Mouse (Mus musculus) hindbrain, embryonic 12.5 days (tissue): ENCODE measurements around the gene Arhgef7. TPM values are rescaled to one million over a fixed set of nuclear protein-coding genes. Genes with fewer than 3 reads are reported as not detected.

Experiments used
- ATAC-seq: fragments of 200-750 bp; cut with Nextera tagmentation; 2 replicates; pipeline ENCODE4 v1.8.0; 2017; ENCODE audit warnings: moderate TSS enrichment; ENCODE audit not compliant: low FRiP score
- H3K27ac ChIP-seq: fragments of 300-500 bp; sonication (generic); 2 replicates; pipeline ENCODE4 v1.5.1; 2016; ENCODE audit warnings: mild to moderate bottlenecking
- H3K27me3 ChIP-seq: fragments of 300-500 bp; sonication (generic); 2 replicates; pipeline ENCODE4 v1.6.1; 2016; ENCODE audit warnings: mild to moderate bottlenecking
- H3K36me3 ChIP-seq: fragments of 300-500 bp; sonication (generic); 2 replicates; pipeline ENCODE4 v1.6.1; 2016; ENCODE audit warnings: mild to moderate bottlenecking
- H3K4me1 ChIP-seq: fragments of 300-500 bp; sonication (generic); 2 replicates; pipeline ENCODE4 v1.6.1; 2016
- H3K4me2 ChIP-seq: fragments of 300-500 bp; sonication (generic); replicated peaks from 2 replicates; pipeline ENCODE4 v1.6.1; 2016; ENCODE audit warnings: mild to moderate bottlenecking
- H3K4me3 ChIP-seq: fragments of 300-500 bp; sonication (generic); 2 replicates; pipeline ENCODE4 v1.5.1; 2016; ENCODE audit warnings: mild to moderate bottlenecking
- H3K9ac ChIP-seq: fragments of 300-500 bp; sonication (generic); 2 replicates; pipeline ENCODE4 v1.6.1; 2016; ENCODE audit warnings: mild to moderate bottlenecking, moderate library complexity
- H3K9me3 ChIP-seq: fragments of 300-500 bp; sonication (generic); replicated peaks from 2 replicates; pipeline ENCODE4 v1.6.1; 2016; ENCODE audit warnings: mild to moderate bottlenecking
- WGBS: fragments of 180-500 bp; shearing (Covaris S2); methylation state at CpG from one replicate; pipeline ENCODE4 v1.1.7; 2016; 5-methylcytosine and 5-hydroxymethylcytosine counted together
- polyA plus RNA-seq: library from polyadenylated mRNA; unstranded; fragments of >200 nt; fragmentation: Nextera tagmentation; extraction: Ambion mirVana; gene quantifications from 2 replicates; pipeline ENCODE4 v1.2.1, GENCODE M21; 2016

Arhgef7 gene
- polyA plus RNA-seq, 1 experiment from 2014 or later, result 73.9 TPM

DNA sequence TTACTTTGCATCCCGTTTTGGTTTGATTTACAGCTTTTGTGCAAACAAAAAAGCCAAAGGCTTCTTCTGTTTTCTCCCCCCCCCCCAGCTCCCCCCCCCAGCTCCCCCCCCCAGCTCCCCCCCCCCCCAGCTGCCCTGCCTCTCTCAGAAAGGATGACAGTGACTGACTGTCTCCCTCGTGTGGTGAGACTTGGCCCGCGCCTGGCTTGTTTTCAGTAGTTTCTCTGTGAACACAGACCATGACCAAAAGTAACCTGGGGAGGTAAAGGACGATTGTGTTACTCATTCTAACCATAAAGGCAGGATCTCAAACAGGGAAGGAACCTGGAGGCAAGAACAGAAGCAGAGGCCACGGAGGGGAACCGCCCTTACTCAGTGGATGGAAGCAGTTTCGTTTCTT lies 60.7 kb downstream of the Arhgef7 start:
- Histone ChIP-seq H3K4me3 (no peak overlapping the region), H3K4me1 (no peaks in the 10 kb centered on the region), H3K27ac (no peak overlapping the region), H3K27me3 (no peaks in the 10 kb centered on the region), H3K36me3 (peaks cover 48% of the 10 kb centered on the region), H3K9me3 (no peaks in the 10 kb centered on the region), H3K9ac (no peak overlapping the region), H3K4me2 (no peak overlapping the region)
- WGBS, result 59% methylated on average over 8 of the region's 8 CpGs
- no peak for ATAC-seq

DNA sequence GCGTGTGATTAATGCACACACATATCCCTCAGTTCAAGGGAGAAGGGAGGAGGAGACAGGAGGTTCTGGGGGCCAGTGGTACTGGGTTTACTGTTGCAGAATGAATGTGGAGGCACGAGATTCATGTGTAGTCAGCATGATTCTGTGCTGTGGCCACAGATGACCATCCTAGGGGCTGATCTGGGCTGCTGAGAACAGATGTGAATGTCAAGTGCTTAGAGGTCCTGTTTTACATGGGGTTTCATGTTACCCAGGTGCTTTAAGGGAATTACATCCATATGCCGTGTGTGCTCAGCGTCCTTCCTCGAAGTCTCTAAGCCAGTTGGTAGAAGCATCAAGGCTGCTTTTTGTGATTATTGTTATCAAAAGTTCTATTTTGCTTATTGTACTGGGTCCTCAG lies 61.6 kb downstream of the Arhgef7 start:
- H3K36me3 ChIP-seq, result peaks cover 43% of the 10 kb centered on the region
- H3K27me3 ChIP-seq, result no peaks in the 10 kb centered on the region
- WGBS, result 90% methylated on average over 5 of the region's 5 CpGs
- H3K27ac ChIP-seq, result no peak overlapping the region
- H3K9me3 ChIP-seq, result no peaks in the 10 kb centered on the region
- H3K4me3 ChIP-seq, result no peak overlapping the region
- no peak overlapping the region for H3K9ac ChIP-seq
- H3K4me1 ChIP-seq, result no peaks in the 10 kb centered on the region
- no peak for ATAC-seq
- no peak overlapping the region for H3K4me2 ChIP-seq

DNA sequence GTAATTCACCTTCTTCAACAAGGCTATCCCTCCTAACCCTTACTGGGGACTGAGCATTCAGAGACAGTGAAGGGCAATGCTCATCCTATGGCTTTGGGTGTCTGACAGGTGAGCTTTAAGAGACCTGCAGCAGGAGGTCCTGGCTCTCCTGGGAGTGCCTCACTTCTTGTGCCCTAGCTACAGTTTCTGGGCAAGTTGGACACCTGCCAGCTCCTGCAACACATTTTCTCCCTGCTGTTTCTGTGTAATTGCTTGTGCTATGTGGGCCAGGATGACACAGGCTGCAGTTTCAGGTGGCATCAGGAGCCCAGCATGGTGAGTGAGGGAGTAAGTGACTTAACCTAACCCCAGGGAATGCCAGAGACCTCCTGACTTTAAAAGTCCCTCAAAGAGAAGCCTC lies 67.4 kb downstream of the Arhgef7 start:
- Histone ChIP-seq H3K4me3 (no peak overlapping the region), H3K4me2 (no peak overlapping the region), H3K9ac (no peak overlapping the region), H3K9me3 (no peaks in the 10 kb centered on the region), H3K36me3 (peaks cover 62% of the 10 kb centered on the region), H3K27me3 (no peaks in the 10 kb centered on the region), H3K27ac (no peak overlapping the region), H3K4me1 (peaks cover 12% of the 10 kb centered on the region)
- no peak for ATAC-seq

DNA sequence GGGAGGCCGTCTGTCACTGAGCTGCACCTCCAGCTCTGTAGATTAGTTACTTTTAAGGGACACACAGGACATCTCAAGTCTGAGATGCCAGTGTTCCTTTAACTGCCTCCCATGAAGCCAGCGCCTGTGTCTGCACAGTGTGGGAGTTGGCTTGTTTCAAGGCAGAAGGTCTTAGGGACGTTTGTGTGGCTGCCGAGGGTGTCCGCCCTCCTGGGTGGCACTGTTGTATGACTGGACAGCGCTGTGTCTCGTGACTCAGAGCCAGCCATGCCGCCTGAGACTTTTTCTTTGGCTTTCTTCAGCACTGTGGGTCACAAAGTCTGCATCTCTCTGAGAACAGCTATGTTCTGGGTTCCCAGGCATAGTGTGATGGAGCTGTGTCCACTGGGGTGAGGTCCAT lies 69.6 kb downstream of the Arhgef7 start:
- Histone ChIP-seq H3K27ac (no peak overlapping the region), H3K4me1 (peaks cover 12% of the 10 kb centered on the region), H3K4me3 (no peak overlapping the region), H3K9ac (no peak overlapping the region), H3K27me3 (no peaks in the 10 kb centered on the region), H3K4me2 (no peak overlapping the region), H3K36me3 (peaks cover 64% of the 10 kb centered on the region), H3K9me3 (no peaks in the 10 kb centered on the region)
- ATAC-seq, result 0 out of 2 replicates have a peak, but pooled peaks have one; percentile 19
- WGBS, result 91% methylated on average over 8 of the region's 8 CpGs

DNA sequence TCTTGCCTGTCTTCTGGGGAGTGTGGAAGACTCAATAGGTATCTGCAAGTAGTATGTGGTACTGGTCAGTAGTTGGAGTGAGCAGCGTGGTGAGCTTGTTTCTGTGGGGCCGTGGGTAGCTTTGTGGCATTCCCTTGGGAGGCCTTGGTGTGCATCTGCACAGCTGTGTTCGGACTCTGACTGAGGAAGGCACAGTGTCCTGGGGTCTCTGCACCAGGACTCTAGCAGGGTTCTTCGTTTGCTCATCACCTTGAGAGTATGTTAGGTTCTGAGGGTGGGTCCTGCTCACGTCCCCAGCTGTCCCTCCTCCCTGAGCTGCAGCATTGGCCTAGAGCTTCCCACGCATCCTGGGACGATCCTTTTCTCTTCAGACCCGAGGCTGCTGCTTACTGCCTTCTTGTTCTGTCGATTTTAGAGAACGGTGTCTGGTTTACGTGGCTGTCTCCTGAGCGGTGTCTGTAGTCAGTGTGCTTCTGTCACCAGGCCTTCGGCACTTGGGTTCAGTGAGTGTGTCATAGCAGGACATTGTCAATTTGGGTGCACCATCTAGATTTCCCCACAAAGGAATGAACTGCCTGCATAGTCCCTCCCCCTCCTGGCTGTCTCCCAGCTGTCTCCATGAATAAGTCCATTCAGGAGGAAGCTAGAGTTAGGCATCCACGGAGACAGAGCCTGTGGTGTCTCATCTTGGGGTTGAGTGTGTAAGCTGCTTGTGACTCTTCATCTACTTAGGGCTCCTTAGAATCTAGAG lies 70.4 kb downstream of the Arhgef7 start:
- H3K27ac ChIP-seq, result peak overlapping the region; percentile 73
- peak; percentile 29; the same call in 1 of the 2 replicates for ATAC-seq
- peaks cover 63% of the 10 kb centered on the region for H3K36me3 ChIP-seq

DNA sequence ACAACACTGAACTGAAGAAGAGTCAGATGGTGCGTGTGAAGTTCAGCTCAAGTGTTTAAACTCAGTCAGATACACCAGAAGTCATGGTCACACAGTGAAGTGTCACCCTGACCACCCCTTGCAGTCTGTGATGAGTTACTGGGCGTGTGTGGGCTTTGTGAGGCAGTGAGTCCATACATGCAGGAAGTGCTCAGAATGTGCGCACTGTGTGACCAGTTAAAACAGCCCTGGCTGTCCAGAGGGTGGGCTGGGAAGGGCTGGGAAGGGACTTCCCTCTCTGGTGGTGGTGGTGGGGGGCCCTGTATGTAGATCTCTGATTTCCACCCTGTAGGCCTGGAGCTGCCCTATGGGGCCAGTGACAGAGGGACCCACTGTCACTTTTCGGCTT lies 71.0 kb downstream of the Arhgef7 start:
- no peak overlapping the region for H3K4me3 ChIP-seq
- WGBS, result 93% methylated on average over 4 of the region's 4 CpGs
- H3K4me2 ChIP-seq, result no peak overlapping the region
- 0 out of 2 replicates have a peak, but pooled peaks have one; percentile 16 for ATAC-seq
- no peak overlapping the region for H3K9ac ChIP-seq
- H3K27ac ChIP-seq, result 0 out of 2 replicates have a peak overlapping the region, but pooled peaks have one; percentile 73
- H3K36me3 ChIP-seq, result peaks cover 61% of the 10 kb centered on the region
- H3K4me1 ChIP-seq, result peaks cover 12% of the 10 kb centered on the region
- no peaks in the 10 kb centered on the region for H3K27me3 ChIP-seq
- H3K9me3 ChIP-seq, result no peaks in the 10 kb centered on the region

More for the DNA sequence above, 70.4 kb downstream of the Arhgef7 start:
- no peak overlapping the region for H3K4me2 ChIP-seq
- 74% methylated on average over 14 of the region's 14 CpGs for WGBS
- H3K27me3 ChIP-seq, result no peaks in the 10 kb centered on the region
- no peaks in the 10 kb centered on the region for H3K9me3 ChIP-seq
- H3K4me1 ChIP-seq, result peaks cover 12% of the 10 kb centered on the region
- no peak overlapping the region for H3K4me3 ChIP-seq
- no peak overlapping the region for H3K9ac ChIP-seq

DNA sequence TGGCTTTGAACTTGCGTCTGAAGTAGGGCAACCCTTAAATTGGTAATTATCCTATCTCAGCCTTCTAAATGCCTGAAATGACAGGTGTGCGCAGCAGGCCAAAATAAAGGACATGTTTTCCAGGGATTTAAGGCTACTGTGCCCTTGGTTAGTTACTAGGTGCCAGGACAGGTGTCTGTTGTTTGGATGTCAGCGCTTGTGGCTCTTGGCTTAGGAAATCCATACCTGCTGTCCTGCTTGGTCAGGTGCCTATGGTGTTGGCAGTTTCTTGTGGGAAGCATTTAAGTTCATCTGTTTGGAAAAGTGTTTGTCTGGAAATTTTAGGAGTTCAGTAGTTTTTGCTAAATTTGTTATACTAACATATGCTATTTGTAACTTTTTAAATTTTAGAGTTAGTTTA lies 71.6 kb downstream of the Arhgef7 start:
- no peaks in the 10 kb centered on the region for H3K9me3 ChIP-seq
- H3K27me3 ChIP-seq, result no peaks in the 10 kb centered on the region
- no peak overlapping the region for H3K4me3 ChIP-seq
- H3K27ac ChIP-seq, result no peak overlapping the region
- 94% methylated on average over 3 of the region's 3 CpGs for WGBS
- H3K4me1 ChIP-seq, result peaks cover 12% of the 10 kb centered on the region
- H3K4me2 ChIP-seq, result no peak overlapping the region
- no peak overlapping the region for H3K9ac ChIP-seq
- no peak for ATAC-seq
- peaks cover 64% of the 10 kb centered on the region for H3K36me3 ChIP-seq

DNA sequence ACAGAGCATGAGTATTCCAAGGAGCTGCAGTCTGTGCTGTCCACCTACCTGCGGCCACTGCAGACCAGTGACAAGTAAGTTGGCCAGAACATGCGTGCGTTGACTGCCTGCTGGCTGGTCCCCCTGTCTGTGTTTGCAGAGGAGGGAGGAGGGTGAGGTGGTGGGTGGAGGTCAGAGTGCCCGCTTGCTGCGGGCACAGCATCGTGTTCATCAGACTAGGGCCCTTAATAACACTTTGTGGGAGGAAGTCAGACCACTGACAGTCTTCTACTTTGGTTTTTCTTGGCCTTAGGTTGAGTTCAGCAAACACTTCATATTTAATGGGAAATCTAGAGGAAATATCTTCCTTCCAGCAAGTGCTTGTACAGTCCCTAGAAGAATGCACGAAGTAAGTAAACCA lies 73.0 kb downstream of the Arhgef7 start:
- no peak for ATAC-seq
- H3K4me1 ChIP-seq, result peaks cover 12% of the 10 kb centered on the region
- no peak overlapping the region for H3K9ac ChIP-seq
- 97% methylated on average over 7 of the region's 7 CpGs for WGBS
- H3K4me3 ChIP-seq, result no peak overlapping the region
- H3K9me3 ChIP-seq, result no peaks in the 10 kb centered on the region
- H3K4me2 ChIP-seq, result no peak overlapping the region
- no peaks in the 10 kb centered on the region for H3K27me3 ChIP-seq
- H3K27ac ChIP-seq, result no peak overlapping the region
- peaks cover 70% of the 10 kb centered on the region for H3K36me3 ChIP-seq

DNA sequence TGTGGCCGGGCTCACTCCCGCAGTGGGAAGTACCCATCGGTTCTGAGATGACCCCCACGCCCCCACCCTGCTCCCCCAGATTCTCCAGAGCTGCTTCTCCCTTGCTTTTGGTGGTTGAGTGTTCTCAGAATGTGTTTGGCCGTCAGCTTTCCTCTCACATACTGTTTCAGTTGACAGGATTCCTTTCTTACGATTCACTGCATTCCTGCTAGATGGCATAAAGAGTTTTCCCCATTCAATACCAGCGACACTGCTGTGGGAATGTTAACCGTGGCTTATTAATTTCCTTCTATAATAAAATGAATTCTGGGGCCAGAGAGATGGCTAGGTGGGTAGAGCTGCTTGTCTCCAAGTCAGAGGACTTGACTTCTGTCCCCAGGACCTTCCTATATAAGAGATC lies 74.0 kb downstream of the Arhgef7 start:
- Histone ChIP-seq H3K9ac (no peak overlapping the region), H3K4me2 (no peak overlapping the region), H3K4me1 (peaks cover 12% of the 10 kb centered on the region), H3K36me3 (peaks cover 74% of the 10 kb centered on the region), H3K27me3 (no peaks in the 10 kb centered on the region), H3K9me3 (no peaks in the 10 kb centered on the region), H3K4me3 (no peak overlapping the region), H3K27ac (no peak overlapping the region)
- WGBS, result 57% methylated on average over 8 of the region's 8 CpGs
- no peak for ATAC-seq

DNA sequence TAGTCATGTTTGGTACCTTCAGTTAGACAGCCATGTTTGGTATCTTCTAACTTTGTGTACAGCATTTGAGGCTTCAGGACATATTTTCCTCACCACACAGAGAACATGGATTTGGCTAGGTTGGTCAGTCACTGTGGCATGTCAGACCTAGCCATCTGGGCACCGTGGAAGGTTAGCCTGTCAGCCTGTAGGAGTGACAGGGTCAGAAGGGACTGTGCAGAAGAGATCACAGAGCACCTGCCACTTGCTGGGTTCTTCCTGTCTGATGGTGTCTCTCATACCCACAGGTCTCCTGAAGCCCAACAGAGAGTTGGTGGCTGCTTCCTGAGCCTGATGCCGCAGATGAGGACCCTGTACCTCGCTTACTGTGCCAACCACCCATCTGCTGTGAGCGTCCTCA lies 77.4 kb downstream of the Arhgef7 start:
- 96% methylated on average over 4 of the region's 4 CpGs for WGBS
- Histone ChIP-seq H3K9me3 (no peaks in the 10 kb centered on the region), H3K4me2 (no peak overlapping the region), H3K36me3 (peaks cover 81% of the 10 kb centered on the region), H3K4me1 (no peaks in the 10 kb centered on the region), H3K27me3 (no peaks in the 10 kb centered on the region), H3K27ac (no peak overlapping the region), H3K4me3 (no peak overlapping the region), H3K9ac (no peak overlapping the region)
- ATAC-seq, result no peak

DNA sequence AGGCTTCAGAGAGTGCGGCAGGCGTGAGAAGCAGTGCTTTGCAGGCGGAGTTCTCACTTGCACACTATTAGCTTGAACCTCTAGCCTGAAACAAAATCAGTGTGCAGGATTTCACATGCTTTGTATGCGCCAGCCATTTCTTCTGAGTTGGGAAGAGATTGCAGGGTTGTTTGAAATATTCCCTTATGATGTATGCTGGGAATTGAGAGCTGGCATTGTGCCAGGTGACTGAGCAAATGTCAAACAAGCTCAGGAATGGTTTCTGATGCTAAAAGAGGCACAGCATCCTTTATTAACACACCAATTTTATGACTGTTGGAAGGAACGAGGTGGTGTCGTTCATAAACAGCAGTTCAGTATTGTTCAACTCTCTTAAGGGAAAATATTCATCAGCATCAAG lies 78.7 kb downstream of the Arhgef7 start:
- Histone ChIP-seq H3K4me3 (no peak overlapping the region), H3K36me3 (peaks cover 86% of the 10 kb centered on the region), H3K27me3 (no peaks in the 10 kb centered on the region), H3K27ac (no peak overlapping the region), H3K9ac (no peak overlapping the region), H3K4me1 (no peaks in the 10 kb centered on the region), H3K4me2 (no peak overlapping the region), H3K9me3 (no peaks in the 10 kb centered on the region)
- ATAC-seq, result no peak
- WGBS, result 92% methylated on average over 6 of the region's 6 CpGs

DNA sequence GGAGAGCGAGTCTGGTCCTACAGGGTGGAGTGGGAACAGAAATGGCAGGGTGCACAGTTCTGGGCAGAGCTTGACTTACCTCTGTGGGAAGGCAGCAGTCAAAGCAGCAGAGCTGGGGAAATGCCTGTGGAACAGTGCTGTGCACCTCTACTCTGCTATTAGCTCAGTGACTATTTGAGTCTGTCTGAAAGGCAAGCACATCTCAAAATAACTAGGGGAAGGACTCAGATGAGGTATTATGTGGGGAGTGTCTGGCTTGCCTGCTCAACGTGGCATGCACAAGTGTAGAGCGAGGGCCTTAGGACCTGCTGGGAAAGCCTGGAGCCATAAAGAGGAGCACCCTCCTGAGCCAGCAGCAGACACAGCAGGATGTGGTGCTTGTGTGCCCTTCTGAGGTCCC lies 79.8 kb downstream of the Arhgef7 start:
- no peak for ATAC-seq
- Histone ChIP-seq H3K4me2 (no peak overlapping the region), H3K4me3 (no peak overlapping the region), H3K9me3 (no peaks in the 10 kb centered on the region), H3K9ac (no peak overlapping the region), H3K27ac (no peak overlapping the region), H3K27me3 (no peaks in the 10 kb centered on the region), H3K4me1 (no peaks in the 10 kb centered on the region), H3K36me3 (peaks cover 87% of the 10 kb centered on the region)
- WGBS, result 92% methylated on average over 3 of the region's 3 CpGs

DNA sequence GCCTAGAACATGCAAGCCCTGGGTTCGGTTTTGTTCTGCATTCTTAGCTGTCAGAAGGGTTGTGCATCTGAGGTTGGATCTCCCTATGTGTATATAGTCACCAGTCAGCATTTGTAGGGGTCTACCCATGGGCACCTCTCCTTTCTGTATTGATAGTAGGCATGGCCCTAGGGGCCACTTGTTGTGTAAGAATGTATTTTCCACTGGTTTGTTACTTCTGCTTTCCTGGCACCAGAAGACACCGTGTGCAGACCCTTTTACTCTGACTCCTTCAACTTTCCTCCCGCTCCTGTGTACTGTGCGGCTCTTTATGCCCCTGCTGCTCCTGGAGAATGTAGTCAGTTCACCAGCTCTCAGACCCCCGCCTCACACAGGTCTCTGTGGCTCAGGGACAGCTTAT lies 80.5 kb downstream of the Arhgef7 start:
- no peak for ATAC-seq

More for the DNA sequence above, 80.5 kb downstream of the Arhgef7 start:
- WGBS, result 92% methylated on average over 5 of the region's 5 CpGs
- Histone ChIP-seq H3K36me3 (peaks cover 87% of the 10 kb centered on the region), H3K4me3 (no peak overlapping the region), H3K27ac (no peak overlapping the region), H3K9me3 (no peaks in the 10 kb centered on the region), H3K4me2 (no peak overlapping the region), H3K4me1 (no peaks in the 10 kb centered on the region), H3K27me3 (no peaks in the 10 kb centered on the region), H3K9ac (no peak overlapping the region)
